Mouse (Mus musculus) neural tube, embryonic 12.5 days (tissue): ENCODE data around the gene Prph. TPM values are rescaled to one million over a fixed set of nuclear protein-coding genes. Genes with fewer than 3 reads are reported as not detected.
"Not testable (repeated sequence)": the region's sequence is repeated elsewhere in the genome, so short reads cannot be mapped to it uniquely, and the experiment has no call there.

ENCODE experiments used
- ATAC-seq: fragments of 200-750 bp; cut with Nextera tagmentation; 2 replicates; pipeline ENCODE4 v1.8.0; 2017; ENCODE audit warnings: low read depth, mild to moderate bottlenecking, moderate TSS enrichment, moderate library complexity; ENCODE audit not compliant: low FRiP score
- H3K27ac ChIP-seq: fragments of 300-500 bp; sonication (generic); 2 replicates; pipeline ENCODE4 v1.5.1; 2016
- H3K27me3 ChIP-seq: fragments of 300-500 bp; sonication (generic); replicated peaks from 2 replicates; pipeline ENCODE4 v1.6.1; 2016; ENCODE audit warnings: mild to moderate bottlenecking
- H3K36me3 ChIP-seq: fragments of 300-500 bp; sonication (generic); 2 replicates; pipeline ENCODE4 v1.6.1; 2016; ENCODE audit warnings: mild to moderate bottlenecking
- H3K4me1 ChIP-seq: fragments of 300-500 bp; sonication (generic); 2 replicates; pipeline ENCODE4 v1.6.1; 2016
- H3K4me2 ChIP-seq: fragments of 300-500 bp; sonication (generic); replicated peaks from 2 replicates; pipeline ENCODE4 v1.6.1; 2016; ENCODE audit warnings: mild to moderate bottlenecking
- H3K4me3 ChIP-seq: fragments of 300-500 bp; sonication (generic); 2 replicates; pipeline ENCODE4 v1.5.1; 2016
- H3K9ac ChIP-seq: fragments of 300-500 bp; sonication (generic); 2 replicates; pipeline ENCODE4 v1.6.1; 2016; ENCODE audit warnings: mild to moderate bottlenecking
- H3K9me3 ChIP-seq: fragments of 300-500 bp; sonication (generic); 2 replicates; pipeline ENCODE4 v1.6.1; 2016; ENCODE audit warnings: mild to moderate bottlenecking
- WGBS: fragments of 180-500 bp; shearing (Covaris S2); methylation state at CpG from one replicate; pipeline ENCODE4 v1.1.7; 2016; 5-methylcytosine and 5-hydroxymethylcytosine counted together
- polyA plus RNA-seq: library from polyadenylated mRNA; unstranded; fragments of >200 nt; fragmentation: Nextera tagmentation; extraction: Ambion mirVana; gene quantifications from 2 replicates; pipeline ENCODE4 v1.2.1, GENCODE M21; 2016

Prph gene
- polyA plus RNA-seq, 1 experiment from 2014 or later: 168 TPM

DNA sequence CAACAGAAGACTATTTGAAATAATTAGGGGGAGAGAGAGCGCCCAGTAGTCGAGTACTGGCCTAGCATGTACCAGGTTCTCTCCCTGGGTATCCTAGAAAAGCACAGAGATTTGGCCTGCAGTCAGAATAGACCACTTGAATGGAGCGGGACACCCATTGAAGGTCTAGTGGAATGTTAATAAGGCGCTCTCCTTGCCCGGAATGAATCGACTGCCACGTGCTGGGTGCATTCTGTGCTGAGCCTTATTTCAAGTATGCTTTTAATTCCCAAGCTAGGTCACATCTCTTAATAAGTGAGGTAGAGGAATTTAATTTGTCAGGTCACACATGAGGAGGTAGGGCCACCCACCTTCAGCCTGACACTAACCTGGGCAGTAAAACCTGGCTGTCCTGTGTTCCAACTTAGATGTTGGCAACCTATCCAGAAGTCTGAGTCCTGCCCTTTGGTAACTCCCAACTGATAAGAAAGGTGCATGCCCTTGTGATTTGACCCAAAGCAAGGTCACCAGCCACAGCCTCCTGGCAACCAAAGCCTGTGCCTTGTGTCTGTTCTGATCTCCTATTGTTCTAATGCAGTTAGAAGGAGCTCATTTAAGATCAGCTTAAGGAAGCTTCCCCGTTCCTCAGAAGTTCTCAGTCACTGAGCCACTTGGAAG, 18.6 kb upstream of the Prph start:
- H3K4me1 ChIP-seq: peaks cover 13% of the 10 kb centered on the region
- no peak for ATAC-seq
- H3K27me3 ChIP-seq: no peaks in the 10 kb centered on the region
- no peak overlapping the region for H3K4me3 ChIP-seq
- H3K9ac ChIP-seq: no peak overlapping the region
- peaks cover 29% of the 10 kb centered on the region for H3K36me3 ChIP-seq
- 92% methylated on average over 8 of the region's 8 CpGs for WGBS
- no peak overlapping the region for H3K27ac ChIP-seq
- no peaks in the 10 kb centered on the region for H3K9me3 ChIP-seq
- no peak overlapping the region for H3K4me2 ChIP-seq

DNA sequence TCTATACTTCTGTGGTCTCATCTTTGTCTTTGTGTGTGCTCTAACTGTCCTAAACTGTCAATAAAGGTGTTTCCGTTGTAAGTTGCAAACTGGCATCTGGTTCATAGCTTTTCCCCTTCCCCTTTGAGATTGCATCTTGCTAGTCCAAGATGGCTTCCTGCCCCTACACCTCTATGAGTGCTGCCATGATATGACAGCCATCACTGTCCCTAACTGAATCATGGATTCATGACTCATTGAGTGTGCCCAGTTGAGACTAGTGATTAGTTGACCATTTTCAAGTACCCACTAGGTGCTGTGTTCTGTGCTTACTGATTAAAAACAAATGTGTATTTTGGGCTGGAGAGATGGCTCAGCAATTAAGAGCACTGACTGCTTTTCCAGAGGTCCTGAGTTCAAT, 16.9 kb upstream of the Prph start:
- WGBS: 97% methylated on average over 1 of the region's 1 CpGs
- no peak overlapping the region for H3K4me2 ChIP-seq
- no peak overlapping the region for H3K9ac ChIP-seq
- H3K27ac ChIP-seq: no peak overlapping the region
- peaks cover 6% of the 10 kb centered on the region; the same call in 1 of the 2 replicates for H3K4me1 ChIP-seq
- ATAC-seq: no peak
- H3K27me3 ChIP-seq: no peaks in the 10 kb centered on the region
- peaks cover 29% of the 10 kb centered on the region for H3K36me3 ChIP-seq
- H3K4me3 ChIP-seq: no peak overlapping the region
- H3K9me3 ChIP-seq: no peaks in the 10 kb centered on the region

DNA sequence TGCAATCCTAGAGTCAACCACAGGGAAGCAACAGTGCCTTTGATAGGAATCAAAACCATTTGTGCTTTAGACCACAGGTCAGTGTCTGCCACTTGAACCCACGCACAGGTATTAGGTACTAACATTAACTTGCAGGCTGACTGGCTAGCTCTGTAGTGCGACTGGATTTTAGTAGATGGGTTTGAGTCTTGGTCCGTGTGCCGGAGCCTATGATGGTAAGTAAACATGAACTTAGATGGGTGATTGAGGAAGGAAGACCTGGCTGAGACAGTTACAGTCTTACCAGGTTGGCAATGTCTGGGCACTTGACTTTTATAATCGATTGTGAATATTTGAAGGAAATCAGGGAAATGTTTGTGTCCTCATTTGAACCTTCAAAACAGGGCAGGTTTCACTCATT, 16.2 kb upstream of the Prph start:
- H3K4me2 ChIP-seq: no peak overlapping the region
- 91% methylated on average over 5 of the region's 5 CpGs for WGBS

DNA sequence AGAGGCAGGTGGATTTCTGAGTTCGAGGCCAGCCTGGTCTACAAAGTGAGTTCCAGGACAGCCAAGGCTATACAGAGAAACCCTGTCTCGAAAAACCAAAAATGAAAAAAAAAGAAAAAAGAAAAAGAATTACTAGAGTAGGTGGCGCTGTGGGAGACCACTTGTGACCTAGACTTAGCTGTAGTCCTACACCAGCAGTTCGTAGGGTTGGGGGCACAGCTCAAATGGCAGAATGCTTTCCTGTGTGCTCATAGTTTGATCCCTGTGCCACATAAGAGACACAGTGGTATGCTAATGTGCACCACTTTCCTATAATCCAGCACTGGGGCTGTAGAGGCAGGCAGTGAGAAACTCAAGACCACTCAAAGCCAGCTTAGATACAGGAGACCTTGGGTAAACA, 15.7 kb upstream of the Prph start:
- no peak for ATAC-seq
- H3K27me3 ChIP-seq: no peaks in the 10 kb centered on the region

More for the DNA sequence above, 16.2 kb upstream of the Prph start:
- Histone ChIP-seq H3K27ac (no peak overlapping the region), H3K27me3 (no peaks in the 10 kb centered on the region), H3K4me1 (peaks cover 5% of the 10 kb centered on the region; the same call in 1 of the 2 replicates), H3K4me3 (no peak overlapping the region), H3K36me3 (peaks cover 29% of the 10 kb centered on the region), H3K9me3 (no peaks in the 10 kb centered on the region), H3K9ac (no peak overlapping the region)
- no peak for ATAC-seq

DNA sequence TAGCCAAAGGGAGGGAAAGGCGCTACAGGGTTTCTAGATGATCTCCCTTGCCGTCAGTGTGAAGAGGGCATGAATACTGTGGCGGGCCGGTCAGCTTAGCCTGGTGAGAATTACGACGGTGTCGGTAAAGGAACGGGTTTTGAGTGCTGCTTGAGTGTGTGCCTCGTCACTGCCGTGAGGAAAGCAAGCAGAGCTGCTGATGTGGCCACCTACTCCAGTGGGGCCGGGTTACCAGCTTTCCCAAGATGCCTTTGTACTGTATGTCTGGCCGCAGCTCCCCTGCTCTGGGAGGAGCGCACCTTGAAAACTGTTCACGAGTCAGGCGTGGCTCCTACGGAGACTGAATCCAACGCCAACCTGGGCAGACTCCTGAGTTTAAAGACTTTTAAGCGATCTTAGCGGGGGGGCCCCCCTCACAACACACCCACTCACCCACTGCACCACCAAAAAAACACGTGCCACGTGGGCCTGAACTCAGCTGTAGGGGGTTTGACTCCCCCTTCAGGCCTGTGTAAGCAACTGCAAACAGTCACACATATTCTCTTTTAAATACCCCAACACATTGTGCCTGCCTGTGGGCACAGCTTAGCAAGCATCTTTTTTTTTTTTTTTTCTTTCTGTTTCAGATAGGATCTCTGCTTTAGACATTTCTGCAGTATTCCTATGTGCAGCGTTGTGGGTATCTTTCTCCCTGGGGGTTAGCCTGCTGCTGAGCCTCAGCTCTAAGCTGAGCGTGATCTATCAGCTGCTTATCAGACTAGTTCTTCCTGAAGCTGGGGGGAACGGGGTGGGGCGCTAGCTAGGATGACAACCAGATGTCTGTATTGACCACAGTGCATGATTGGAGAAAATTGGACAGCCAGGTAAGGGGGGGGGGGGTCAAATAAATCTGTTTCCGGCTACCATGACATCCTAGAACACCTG, 14.7 kb upstream of the Prph start:
- Histone ChIP-seq H3K4me1 (peaks cover 5% of the 10 kb centered on the region; the same call in 1 of the 2 replicates), H3K4me3 (no peak overlapping the region), H3K27ac (no peak overlapping the region), H3K9me3 (no peaks in the 10 kb centered on the region), H3K9ac (no peak overlapping the region), H3K36me3 (peaks cover 20% of the 10 kb centered on the region), H3K27me3 (no peaks in the 10 kb centered on the region), H3K4me2 (no peak overlapping the region)
- WGBS: 70% methylated on average over 26 of the region's 26 CpGs
- no peak for ATAC-seq

More for the DNA sequence above, 15.7 kb upstream of the Prph start:
- peaks cover 29% of the 10 kb centered on the region for H3K36me3 ChIP-seq
- no peaks in the 10 kb centered on the region for H3K9me3 ChIP-seq
- H3K4me3 ChIP-seq: no peak overlapping the region
- peaks cover 5% of the 10 kb centered on the region; the same call in 1 of the 2 replicates for H3K4me1 ChIP-seq
- 89% methylated on average over 4 of the region's 4 CpGs for WGBS
- H3K27ac ChIP-seq: no peak overlapping the region
- no peak overlapping the region for H3K4me2 ChIP-seq
- H3K9ac ChIP-seq: no peak overlapping the region

DNA sequence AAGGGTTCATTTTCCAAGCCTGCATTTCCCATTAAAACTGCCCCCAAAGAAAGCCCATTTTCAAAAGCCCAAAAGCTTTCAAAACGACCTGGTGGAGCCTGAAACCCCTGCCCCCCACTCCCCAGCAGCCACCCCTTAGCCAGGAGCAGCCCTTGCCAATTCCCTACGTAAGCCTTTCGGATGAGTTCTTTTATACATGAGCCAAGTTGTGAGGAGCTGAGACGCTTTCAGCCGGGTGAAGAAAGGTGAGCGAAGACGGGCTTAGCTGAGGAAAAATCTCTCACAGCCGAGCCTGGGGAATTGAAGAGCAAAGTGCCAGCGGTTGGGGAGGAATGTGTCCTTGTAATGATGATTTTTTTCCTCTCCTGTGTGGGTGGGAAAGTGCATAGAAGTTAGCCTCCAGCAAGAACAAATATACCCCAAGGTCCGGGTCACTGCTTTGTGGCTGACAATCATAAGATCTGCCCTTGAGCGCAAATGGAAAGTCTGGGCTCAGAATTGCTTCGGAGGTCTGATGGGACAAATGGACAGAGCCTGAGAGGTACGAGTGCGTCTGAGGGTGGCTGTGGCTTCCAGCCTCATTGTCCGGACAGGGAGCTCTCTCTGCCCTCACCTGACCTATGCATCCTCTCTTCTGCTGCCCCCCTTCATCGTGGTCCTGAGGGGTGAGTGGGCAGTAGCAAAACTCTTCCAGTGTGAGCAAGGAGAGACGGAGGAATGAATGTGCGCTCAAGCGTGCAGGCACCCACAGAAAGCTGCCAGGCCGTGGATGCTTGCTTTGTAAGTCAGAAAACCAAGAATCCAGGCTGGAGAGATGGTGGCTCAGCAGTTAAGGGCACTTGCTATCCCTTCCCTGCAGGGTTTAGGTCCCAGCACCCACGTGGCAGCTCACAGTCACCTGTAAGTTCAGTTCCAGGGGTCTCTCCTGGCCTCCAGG, 13.8 kb upstream of the Prph start:
- no peak for ATAC-seq
- H3K36me3 ChIP-seq: peaks cover 11% of the 10 kb centered on the region
- no peak overlapping the region for H3K27ac ChIP-seq
- 65% methylated on average over 21 of the region's 21 CpGs for WGBS
- H3K4me2 ChIP-seq: no peak overlapping the region
- H3K4me3 ChIP-seq: no peak overlapping the region
- no peak overlapping the region for H3K9ac ChIP-seq
- H3K4me1 ChIP-seq: peaks cover 5% of the 10 kb centered on the region; the same call in 1 of the 2 replicates
- no peaks in the 10 kb centered on the region for H3K27me3 ChIP-seq
- H3K9me3 ChIP-seq: no peaks in the 10 kb centered on the region

DNA sequence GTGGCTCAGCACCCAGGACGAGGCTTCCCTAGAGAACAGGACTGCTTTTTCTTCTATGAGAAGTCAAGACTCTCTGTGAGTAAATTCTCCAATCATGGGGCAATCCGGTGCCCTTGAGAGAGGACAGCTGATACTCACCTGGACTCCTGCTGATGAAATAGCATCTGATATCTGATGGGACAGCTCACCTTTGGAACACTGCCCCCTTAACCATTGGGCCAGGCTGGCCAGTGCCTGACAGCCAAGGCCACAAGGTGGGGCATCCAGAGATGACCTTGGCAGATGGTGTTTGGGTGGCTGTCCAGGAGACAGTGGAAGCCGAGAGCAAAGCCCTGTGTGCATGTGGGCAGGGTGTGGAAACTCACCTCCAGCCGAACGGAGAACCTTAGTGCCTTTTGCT, 12.6 kb upstream of the Prph start:
- ATAC-seq: no peak
- WGBS: 88% methylated on average over 5 of the region's 5 CpGs
- H3K9ac ChIP-seq: no peak overlapping the region
- H3K4me2 ChIP-seq: no peak overlapping the region
- no peak overlapping the region for H3K4me3 ChIP-seq
- H3K27me3 ChIP-seq: peaks cover 4% of the 10 kb centered on the region
- no peaks in the 10 kb centered on the region for H3K9me3 ChIP-seq
- H3K4me1 ChIP-seq: peaks cover 5% of the 10 kb centered on the region; the same call in 1 of the 2 replicates
- peaks cover 5% of the 10 kb centered on the region for H3K36me3 ChIP-seq
- no peak overlapping the region for H3K27ac ChIP-seq

DNA sequence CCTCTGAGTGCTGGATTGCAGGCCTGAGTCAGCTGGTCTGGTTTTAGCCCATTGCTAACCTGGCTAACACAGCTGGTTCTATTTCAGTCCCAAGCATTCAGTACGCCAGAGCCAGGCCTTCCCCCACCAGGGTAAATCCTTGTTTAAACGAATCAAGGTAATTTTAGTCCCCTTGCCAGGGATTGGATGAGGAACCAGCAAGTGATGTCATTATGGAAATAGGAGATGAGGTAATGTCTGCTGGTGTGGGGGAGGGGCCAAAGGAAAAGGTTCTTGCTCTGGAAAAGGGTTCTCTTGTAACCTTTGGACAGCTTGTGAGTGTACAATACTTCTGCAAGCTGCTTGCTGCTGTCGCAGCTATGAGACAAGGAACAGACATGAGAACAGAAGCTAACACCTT, 10.1 kb upstream of the Prph start:
- H3K27ac ChIP-seq: no peak overlapping the region
- H3K9me3 ChIP-seq: no peaks in the 10 kb centered on the region
- H3K36me3 ChIP-seq: no peaks in the 10 kb centered on the region
- no peak overlapping the region for H3K9ac ChIP-seq
- 65% methylated on average over 3 of the region's 3 CpGs for WGBS
- peaks cover 7% of the 10 kb centered on the region for H3K27me3 ChIP-seq
- no peak overlapping the region for H3K4me3 ChIP-seq
- no peak for ATAC-seq
- H3K4me1 ChIP-seq: peaks cover 5% of the 10 kb centered on the region; the same call in 1 of the 2 replicates
- H3K4me2 ChIP-seq: no peak overlapping the region

DNA sequence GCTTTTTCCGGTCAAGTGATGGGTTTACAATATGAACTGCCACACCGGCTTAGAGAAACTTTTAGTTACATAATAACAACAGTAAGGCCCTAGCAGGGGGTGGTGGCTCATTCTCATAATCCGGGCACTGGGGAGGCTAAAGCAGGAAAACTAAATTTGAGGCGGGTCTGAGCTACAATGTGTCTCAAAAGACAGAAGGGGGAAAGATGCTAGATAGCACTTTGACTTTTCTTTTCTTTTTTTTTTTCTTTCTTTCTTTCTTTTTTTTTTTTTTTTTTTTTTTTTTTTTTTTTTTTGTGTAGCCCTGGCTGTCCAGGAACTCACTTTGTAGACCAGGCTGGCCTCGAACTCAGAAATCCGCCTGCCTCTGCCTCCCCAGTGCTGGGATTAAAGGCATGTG, 9.2 kb upstream of the Prph start:
- peaks cover 11% of the 10 kb centered on the region for H3K27me3 ChIP-seq
- not testable (repeated sequence) for H3K4me3 ChIP-seq, H3K4me2 ChIP-seq, H3K27ac ChIP-seq, H3K4me1 ChIP-seq, ATAC-seq, H3K36me3 ChIP-seq, H3K9ac ChIP-seq, H3K9me3 ChIP-seq
- 80% methylated on average over 6 of the region's 6 CpGs for WGBS

DNA sequence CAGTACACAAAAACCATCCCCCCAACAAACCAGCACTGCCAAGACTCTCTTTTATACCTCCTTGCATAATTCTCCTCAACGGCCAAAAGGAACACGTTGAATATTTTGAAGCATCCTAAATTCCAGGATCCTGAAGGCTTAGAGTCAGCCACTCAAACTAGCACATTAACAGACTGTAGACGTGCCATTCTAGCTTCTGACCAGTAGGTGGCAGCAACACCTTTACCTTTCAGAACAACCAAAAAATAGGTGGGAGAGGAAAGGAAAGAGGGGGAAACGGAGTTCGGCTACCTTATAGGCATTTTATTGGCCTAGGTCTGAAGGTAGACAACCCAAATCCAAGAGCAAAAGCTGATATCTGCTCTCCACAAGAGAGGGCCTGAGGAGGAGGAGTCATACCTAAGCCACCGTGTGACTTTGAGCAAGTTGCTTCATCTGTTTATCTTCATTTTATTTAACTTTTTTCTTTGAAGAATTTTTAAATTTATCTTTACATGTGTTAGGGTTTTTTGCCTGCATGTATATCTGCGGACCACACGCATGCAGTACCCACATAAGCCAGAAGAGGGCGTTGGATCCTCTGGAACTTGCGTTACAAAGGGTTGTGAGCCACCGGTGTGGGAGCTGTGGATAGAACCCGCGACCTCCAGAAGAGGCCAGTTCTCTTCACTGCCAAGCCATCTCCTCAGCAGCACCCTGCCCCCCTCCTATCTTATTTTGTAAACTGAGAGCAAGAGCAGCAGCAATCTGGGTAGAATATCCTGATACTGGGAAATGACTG, 5.3 kb upstream of the Prph start:
- no peak overlapping the region for H3K4me2 ChIP-seq
- H3K4me1 ChIP-seq: peaks cover 9% of the 10 kb centered on the region
- ATAC-seq: no peak
- H3K4me3 ChIP-seq: no peak overlapping the region
- peaks cover 33% of the 10 kb centered on the region for H3K27me3 ChIP-seq
- whole genome bisulfite sequencing: 35% methylated on average over 13 of the region's 13 CpGs
- no peaks in the 10 kb centered on the region for H3K9me3 ChIP-seq
- no peaks in the 10 kb centered on the region for H3K36me3 ChIP-seq
- no peak overlapping the region for H3K27ac ChIP-seq
- no peak overlapping the region for H3K9ac ChIP-seq

DNA sequence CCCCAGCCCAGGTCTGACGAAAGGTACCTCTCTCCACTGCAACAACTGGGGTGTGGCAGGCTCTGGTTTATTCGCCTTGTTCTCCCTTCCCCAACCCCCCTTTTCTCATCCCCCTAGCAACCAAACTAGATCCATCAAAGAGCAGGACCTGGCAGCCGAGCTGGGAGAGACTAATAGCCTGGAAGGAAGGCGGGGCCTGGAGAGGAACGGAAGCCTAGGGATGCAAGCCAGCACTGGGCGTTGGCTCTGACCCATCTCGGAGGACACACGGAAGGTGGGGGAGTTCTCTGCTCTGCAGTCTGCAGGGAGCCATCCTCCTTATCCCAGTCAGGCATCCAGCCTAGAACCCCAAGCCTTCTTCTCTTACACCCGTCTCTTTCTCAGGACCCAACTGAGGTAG, 1.6 kb upstream of the Prph start:
- peak overlapping the region; percentile 27 for H3K4me2 ChIP-seq
- H3K36me3 ChIP-seq: no peaks in the 10 kb centered on the region
- H3K9ac ChIP-seq: no peak overlapping the region
- no peak for ATAC-seq
- H3K9me3 ChIP-seq: no peaks in the 10 kb centered on the region
- WGBS: 8% methylated on average over 9 of the region's 9 CpGs
- no peak overlapping the region for H3K27ac ChIP-seq
- H3K4me1 ChIP-seq: peaks cover 24% of the 10 kb centered on the region
- H3K4me3 ChIP-seq: no peak overlapping the region
- H3K27me3 ChIP-seq: peaks cover 63% of the 10 kb centered on the region
